Mouse (Mus musculus) brain, adult 2 months (tissue): Measurements from ENCODE around the gene Litaf.

ENCODE experiments used
- DNase-seq: peaks from one replicate; pipeline ENCODE4 v3.0.0; 2011; ENCODE audit warnings: low read depth, low spot score

The Litaf gene

GRCm38 (mm10) chr16:11066833-11067191 is 855 bp upstream of the Litaf start:
- DNase-seq: peak; percentile 71

DNA sequence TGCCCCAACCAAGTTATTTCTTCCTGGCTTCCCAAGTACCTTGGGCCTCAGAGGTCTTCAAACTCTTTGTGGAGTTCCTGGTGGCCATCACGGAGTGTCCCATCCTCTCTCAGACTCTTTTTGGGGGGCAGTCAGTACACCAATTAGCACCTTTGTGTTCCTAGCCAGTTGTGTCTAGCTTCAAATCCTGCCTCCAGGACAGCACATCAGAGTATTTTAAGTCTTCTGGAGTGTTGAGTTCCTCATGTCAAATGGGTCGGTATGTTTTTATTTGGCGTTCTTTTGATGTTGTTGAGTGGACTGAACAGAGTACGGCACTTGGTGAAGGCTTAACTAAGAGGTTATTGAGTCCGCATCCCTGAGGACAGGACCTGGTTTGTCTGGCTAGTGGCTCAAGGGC is 526 bp downstream of the Litaf start:
- no peak for DNase-seq

DNA sequence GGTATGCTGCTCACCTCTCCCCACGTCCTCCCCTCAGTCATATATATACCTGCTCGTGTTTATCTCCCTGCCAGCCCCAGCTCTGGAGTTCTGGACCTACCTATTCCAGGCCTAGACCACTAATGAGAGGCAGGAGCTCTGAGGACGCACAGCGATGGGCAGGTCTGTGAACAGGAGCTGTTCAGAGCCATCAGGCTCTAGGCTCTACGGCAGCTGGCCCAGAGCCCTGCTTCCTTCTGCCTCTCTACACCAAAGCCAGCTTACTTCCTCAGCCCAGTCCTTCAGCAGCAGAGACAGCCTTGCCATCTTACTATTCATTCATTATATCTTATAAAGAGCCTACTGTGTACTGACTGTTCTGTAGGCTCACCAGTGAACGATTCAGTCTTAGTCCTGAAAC is 1.2 kb downstream of the Litaf start:
- no peak for DNase-seq

- DNase-seq: no peak
Measured at GRCm38 (mm10) chr16:11064341-11064740, 1.6 kb downstream of the Litaf start.

GRCm38 (mm10) chr16:11062794-11063721 is 2.9 kb downstream of the Litaf start:
- peak; percentile 62 for DNase-seq

GRCm38 (mm10) chr16:11060645-11061044 is 5.3 kb downstream of the Litaf start, which contains the start of gene Snn:
Snn (plus strand) TSS chr16:11060945.
- no peak for DNase-seq

DNA sequence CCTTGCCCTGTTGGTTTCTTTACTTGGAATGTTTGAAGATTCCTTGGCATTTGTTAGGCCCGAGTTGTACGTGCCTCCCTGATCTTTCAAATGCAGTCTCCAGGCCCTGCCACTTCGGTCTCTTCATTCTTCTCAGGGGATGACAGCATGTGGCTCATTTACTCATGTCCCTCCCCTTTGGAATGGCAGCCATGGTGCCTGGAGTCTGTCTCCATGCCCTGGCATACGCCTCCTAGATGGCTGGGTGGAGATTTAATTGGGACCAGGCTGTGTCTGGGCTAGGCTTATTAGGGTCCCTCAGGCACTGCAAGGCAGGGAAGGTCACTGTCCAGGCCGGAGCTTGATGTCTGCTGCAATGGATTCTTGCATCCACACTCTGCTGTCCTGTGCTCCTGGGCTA is 10.0 kb downstream of the Litaf start:
- no peak for DNase-seq

DNA sequence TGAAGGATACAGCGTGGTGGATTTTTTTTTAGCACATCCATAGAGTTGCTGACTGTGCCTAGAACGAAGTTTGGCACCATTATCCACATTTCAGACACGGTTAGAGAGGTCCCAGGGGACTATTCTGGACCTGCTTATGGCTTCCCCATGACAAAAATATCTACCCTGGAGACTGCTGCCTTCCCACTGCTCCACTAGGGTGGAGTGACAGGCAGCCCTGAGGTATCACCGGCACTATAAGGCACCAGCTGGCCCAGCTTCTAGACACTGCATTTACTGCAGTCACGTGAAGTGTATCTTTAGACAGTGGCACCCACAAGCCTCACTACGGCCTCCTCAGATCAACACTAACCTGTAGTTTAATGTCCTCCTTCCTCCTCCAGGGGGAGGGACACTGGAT is 11.1 kb downstream of the Litaf start:
- peak; percentile 62 for DNase-seq

GRCm38 (mm10) chr16:11054409-11054808 is 11.5 kb downstream of the Litaf start:
- DNase-seq: no peak

DNA sequence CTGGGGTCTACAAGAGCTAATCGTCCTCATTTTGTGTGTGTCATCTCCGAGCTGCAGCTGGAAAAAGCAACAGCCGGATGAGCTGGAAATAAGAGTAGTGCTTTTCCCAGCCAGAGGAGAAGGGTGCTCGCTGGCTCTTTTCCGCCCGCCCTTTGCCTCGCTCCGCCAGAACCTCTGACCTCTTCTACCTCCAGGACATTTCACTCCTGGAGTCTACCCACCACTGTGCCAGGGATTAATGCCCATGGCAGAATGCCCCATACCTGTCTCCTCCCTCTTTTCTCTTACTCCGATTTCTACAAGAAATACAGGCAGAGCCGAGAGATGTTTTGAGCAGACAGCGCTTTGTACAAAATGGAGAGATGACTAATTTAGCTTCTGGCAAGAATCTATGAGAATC is 14.8 kb downstream of the Litaf start:
- DNase-seq: no peak

DNA sequence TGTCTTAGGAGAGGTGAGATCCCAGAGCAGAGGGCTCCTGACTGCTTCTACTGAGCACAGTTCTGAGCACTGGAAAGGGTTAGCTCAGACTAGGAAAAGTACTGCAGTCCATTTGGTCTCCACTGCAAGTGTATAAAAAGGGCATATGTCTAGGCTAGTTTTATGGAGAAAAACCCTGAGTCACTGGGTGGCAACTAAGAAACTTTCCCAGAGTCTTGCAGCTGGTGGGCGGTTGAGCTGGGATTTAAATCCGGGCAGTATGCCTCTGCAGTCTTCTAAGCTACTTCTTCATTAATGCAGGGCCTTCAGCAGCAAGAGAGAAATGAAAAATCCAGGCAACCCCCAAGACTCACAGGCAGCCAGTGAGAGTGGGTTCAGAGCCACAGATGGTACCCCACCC is 15.7 kb downstream of the Litaf start:
- peak; percentile 74 for DNase-seq

GRCm38 (mm10) chr16:11047130-11047529 is 18.8 kb downstream of the Litaf start:
- no peak for DNase-seq

- DNase-seq: no peak
Measured at GRCm38 (mm10) chr16:11046437-11046836, 19.5 kb downstream of the Litaf start.

DNA sequence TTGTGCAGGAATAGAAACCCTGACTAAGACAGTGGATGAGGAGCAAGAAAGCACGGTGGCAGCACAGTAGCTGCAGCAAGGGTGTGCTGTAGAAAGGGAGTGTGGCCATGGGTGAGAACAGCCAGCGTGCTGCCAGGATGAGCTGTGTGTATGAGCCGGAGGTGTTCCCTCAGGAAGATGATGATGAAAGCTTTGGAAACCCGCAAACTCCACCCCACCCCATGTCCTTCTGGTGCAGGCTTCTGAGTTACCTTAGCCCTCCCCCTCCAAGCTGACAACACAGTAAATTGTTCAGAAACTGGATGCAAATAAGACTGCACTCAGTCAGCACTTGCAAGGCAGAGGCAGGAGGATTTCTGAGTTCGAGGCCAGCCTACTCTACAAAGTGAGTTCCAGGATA is 22.7 kb downstream of the Litaf start:
- DNase-seq: no peak

DNA sequence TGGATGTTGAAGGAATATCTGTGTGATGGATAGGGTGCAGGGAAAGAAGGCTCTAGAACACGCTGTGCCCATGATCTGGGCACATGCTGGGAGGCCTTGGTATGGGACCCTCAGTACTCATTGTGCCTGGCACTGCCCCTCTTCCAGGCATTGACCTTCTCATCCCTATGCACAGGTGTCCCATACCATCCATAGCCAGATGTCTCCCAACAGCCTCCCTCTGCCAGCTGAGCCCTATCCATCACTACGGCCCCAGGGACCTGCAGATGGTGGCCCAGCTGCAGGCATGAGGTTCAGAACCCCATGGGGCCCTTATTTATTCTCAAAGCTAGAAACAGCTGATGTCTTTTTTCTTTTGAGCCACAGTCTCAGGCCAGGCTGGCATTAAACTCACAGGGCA is 25.4 kb downstream of the Litaf start:
- no peak for DNase-seq

GRCm38 (mm10) chr16:11035790-11036431 is 30.0 kb downstream of the Litaf start:
- DNase-seq: peak; percentile 90

DNA sequence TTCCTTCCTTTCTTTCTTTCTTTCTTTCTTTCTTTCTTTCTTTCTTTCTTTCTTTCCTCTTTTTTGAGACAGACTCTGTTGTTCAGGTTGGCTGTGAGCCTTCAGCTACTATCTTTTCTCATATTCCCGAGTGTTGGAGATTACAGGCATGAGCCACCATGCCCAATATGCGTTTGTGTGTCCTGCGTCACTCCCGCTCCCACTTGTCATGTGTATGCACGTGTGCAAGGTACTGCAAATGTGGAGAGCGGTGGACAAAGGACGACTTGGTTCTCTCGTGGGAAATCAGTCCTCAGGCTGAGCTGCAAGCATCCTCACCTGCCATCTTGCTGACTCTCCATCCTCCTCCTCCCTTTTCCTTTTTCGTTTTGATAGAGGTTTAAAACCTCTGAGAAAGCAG is 30.7 kb downstream of the Litaf start:
- DNase-seq: no peak

DNA sequence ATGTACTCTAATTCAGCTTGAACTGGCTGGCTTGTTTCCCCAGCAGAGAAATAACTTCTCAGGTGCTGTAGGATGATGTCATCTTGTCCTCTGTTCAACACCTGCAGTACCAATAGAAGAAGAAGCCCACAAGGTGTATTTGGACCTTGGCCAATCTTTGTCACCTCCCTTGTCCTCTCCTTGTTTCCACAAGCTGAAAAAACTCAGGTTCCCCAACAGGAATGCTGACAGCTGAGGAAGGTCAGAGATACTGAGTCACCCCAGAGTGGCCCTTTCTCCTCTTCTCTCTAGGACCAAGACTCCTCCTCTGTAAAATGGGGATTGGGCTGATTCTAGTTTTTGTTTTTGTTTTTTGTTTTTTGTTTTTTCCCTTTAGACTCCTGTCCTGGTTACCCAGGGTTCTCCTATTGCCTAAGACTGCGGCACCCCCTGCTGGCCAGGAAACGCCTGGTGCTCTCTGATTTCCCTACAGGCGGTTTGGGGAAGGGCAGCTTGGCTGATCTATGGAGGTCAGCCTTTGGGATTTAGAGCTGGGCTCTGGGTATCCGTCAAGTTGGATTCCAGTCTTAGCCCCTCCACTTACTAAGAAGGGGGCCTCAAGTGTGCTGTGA is 31.7 kb downstream of the Litaf start:
- peak; percentile 88 for DNase-seq

DNA sequence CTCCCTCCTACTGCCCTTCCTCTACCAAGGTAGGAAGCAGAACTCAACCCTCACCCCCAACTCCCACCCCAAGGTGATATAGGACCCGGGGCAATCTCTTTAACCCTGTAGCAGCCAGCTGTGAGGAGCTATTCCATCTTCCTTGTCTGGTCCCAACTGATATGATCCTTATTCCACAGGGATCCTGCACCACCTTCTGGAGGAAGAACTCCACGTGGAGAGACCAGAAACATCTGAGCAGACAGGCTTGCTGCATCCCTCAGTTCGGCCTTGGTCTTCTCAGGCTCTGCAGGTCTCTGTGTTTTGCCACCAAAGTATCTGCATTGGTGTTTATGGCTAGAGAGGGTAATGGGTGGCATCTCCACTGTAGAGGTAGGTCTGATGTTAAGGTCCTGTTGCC is 34.6 kb downstream of the Litaf start:
- DNase-seq: no peak

DNA sequence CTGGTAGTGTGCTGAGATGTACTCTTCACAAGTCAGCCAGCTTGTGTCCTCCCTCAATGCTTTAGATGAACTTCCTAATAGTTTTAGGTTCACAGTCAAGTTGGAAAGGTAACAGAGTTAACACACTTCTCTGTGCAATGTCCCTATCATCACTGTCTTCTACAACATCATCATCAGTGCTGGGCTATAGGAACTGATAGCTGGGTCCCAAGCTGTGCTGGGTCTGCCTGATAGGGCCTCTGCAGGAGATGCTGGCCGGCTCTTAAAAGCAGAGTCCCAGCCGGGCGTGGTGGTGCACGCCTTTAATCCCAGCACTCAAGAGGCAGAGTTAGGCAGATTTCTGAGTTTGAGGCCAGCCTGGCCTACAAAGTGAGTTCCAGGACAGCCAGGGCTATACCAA is 35.1 kb downstream of the Litaf start:
- DNase-seq: no peak

DNA sequence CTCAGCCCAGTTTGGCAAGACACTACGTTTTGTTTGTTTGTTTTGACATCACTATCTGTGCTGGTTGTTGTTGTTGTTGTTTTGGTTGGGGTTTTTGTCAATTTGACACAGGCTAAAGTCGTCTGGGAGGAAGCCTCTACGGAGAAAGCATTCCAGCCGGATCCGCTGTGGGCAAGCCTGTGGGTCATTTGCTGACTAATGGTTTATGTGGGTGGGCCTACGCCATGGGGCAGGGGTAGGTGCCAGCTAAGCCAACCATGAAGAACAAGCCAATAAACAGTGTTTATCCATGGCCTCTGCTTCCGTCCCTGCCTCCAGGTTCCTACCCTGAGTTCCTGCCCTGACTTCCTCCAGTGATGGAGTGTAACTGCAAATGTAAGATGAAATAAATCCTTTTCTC is 37.8 kb downstream of the Litaf start:
- DNase-seq: no peak

DNA sequence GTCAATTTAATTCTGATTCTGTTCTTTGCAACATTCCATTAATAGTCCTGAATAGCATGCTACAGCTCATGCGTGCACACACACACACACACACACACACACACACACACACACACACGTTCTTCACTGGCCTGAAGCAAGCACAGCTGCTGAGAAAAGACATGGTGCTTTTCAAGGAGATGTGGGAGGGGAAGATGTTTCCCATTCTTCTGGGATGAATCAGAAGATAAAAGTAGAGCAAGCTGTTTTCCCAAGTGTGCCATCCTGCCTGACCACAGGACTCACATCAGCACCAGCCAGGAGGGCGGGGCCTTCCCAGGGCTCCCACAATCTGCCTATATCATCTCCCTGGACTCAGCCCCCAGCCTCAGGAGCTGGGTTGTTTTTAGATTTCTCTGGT is 41.1 kb downstream of the Litaf start:
- peak; percentile 82 for DNase-seq

DNA sequence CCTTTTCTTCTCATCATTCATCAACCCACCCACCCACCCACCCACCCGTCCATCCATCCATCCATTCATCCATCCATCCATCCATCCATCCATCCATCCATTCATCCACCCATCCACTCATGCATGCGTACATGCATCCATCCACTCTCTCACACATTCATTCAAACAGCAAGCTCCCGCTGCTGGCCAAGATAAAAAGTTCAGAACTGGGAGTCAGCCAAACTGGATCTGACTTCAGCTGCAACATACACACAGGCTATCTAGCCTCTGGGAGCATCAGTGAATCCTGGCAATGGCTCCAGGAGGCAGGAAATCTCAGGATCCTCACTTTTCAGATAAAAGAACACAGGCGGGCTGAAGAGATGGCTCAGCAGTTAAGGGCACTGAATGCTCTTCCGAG is 42.3 kb downstream of the Litaf start:
- peak; percentile 48 for DNase-seq
